Mouse (Mus musculus): ENCODE results near the gene Dclk2.

Gene Dclk2

DNA sequence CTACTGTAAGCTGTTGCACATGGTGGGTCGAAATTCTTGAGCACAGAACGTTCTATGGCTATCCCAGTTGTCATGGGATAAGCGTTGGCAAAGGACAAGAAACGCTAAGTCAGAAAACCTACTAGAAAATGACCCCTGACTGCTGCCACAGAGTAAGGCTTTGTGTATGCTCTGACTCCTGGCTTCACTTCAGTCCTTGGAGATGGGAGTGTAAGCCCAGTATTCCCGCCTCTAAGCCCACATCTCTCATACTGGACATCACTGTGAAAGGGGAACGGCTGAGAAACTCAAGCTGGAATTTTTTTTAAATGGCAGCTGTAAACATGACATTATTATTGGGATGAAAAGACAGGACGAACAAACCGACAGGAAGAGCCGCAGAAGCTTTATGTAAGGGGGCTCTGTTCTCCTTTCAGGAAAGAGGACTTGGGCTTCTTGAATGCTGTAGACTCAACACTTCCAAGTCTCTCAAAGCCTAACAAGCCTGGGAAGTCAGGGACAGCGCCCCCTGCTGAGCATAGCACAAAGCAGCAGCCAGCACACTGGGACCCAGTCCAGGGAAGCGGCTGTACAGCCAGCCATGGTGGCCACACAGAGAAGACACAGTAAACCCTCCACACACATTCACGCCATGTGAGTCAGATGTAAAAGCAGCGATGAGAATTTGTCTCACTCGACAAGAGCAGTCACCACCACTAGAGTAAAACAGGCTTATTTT lies 112.7 kb downstream of the Dclk2 start:
- in situ Hi-C loops (cut with MboI; ENCODE audit: unreplicated experiment in 2 of 2): loop anchor here in 1 of 2 experiments (25.0 kb wide), 1 partner anchor 1096 kb away; no protein-coding TSS in a partner anchor

DNA sequence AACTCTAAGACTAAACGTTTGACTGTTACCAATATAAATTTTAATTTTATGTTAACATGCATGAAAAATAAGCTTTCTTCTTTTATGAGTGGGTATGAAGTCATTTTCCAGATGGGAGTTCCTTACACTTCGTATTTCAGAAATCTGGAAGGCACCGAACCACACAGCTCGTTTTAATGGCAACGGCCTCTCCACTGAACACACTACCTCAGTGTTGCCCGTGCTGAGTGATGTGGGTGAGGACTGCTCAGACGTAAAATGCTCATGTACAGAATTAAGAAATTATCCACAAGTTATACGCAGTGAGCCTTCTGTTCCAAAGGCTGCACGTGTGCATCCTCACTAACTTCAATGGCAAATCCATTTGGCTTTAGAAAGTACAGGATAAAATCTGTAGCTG lies 113.8 kb downstream of the Dclk2 start:
- in situ Hi-C loops (cut with MboI; ENCODE audit: unreplicated experiment in 2 of 2): loop anchor here in 1 of 2 experiments (25.0 kb wide), 1 partner anchor 1095 kb away; no protein-coding TSS in a partner anchor

DNA sequence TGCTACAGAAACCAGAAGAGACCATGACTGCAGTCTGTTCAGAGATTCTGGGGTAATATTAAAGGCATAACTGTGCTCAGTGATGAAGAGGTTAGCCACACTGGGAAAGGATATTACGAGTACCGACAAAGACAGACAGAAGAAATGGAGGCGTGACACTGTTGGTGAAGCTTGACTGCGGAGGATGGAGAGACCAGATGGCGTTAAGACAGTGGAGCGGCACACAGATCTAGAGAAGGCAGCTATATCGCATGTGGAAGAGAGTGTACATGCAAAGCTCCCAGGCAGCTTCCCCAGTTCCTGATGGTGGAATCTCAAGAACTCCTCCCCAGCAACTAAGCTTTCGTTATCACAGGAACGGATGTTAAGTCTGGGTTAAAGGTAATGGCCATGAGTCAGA lies 116.4 kb downstream of the Dclk2 start:
- in situ Hi-C loops (cut with MboI; ENCODE audit: unreplicated experiment in 2 of 2): loop anchor here in 1 of 2 experiments (25.0 kb wide), 1 partner anchor 1092 kb away; no protein-coding TSS in a partner anchor

DNA sequence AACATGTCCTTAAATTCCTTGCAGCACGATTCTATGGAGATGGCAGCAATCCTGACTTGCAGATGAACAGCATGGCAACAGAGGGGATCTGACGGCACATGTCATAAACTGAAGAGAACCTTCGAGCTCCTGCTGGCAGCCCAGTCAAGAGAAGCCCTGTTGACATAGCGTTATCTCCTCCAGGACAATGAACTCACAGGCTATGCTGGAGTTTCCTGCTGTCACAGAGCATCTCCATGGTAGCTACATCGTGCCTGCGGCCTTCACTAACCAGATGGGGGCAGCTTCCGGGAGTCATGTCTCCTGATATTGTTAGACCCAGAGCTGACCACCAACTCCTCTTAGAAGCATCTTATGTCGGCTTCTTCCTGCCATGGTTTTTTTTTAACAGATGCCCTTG lies 117.8 kb downstream of the Dclk2 start:
- in situ Hi-C loops (cut with MboI; ENCODE audit: unreplicated experiment in 2 of 2): loop anchor here in 1 of 2 experiments (25.0 kb wide), 1 partner anchor 1091 kb away; no protein-coding TSS in a partner anchor

DNA sequence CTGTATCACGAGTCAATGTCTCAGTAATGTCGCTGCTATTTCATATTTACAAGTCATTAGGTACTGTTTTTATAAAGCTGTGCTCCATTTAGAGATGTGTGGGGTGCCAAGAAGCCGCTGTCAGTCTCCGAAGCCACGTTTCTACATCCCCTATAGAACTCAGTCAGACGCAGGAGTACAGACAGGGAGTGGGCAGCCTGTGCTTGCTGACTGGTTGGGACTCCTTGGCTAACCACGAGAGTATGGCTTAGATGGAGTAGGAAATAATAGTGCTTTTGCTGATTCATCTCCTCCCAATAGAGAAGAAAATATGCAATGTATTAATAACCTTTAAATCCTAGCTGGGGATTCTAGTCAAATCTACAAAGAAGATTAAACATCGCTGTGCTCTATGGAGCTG lies 119.8 kb downstream of the Dclk2 start:
- in situ Hi-C loops (cut with MboI; ENCODE audit: unreplicated experiment in 2 of 2): loop anchor here in 1 of 2 experiments (25.0 kb wide), 1 partner anchor 1089 kb away; no protein-coding TSS in a partner anchor

DNA sequence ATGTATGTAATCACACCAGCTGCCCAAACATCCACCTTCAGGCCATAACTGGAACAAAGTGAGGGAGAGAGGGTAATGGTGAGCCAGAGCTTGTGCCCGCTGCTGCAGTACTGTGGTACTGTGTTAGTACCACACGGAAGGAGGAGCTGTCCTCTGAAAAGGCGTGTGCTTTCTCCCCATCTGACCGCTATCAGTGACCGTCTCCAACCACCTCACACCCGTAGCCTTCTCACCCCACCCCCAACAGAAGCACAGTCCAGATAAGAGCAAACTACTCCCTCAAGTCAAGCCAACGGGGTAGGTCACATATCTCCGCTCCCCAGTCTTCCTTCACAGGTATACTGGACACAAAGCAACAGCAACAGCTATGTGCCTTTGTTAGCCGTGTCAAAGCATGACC lies 121.6 kb downstream of the Dclk2 start:
- in situ Hi-C loops (cut with MboI; ENCODE audit: unreplicated experiment in 2 of 2): no loop called here

DNA sequence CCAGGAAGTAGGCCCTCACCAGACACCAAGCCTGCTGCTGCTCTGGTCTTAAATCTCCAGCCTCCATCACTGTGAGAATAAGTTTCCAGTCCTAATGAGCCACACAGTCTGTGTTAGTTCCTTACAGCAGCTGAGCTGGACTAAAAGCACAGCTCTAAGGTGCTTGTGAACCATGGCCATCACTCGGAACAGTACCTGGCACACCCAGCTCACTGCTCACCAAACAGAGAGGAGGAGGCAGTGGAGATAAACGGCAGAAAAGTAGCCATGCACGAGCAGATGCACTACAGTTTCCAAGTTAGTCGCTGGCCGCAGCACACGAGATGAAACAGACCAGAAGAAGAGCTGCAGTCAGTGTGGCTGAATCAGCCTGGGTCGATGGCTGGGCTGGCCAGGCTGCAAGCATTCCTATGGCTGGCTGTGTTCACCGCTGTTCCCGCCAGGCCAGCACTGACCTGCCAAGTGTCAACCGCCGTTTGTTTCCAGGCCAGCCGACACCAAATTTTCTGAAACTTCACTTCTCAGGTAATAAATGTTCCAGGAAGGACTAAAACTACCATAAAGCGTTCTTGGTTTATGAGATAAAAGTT lies 122.7 kb downstream of the Dclk2 start:
- in situ Hi-C loops (cut with MboI; ENCODE audit: unreplicated experiment in 2 of 2): no loop called here

DNA sequence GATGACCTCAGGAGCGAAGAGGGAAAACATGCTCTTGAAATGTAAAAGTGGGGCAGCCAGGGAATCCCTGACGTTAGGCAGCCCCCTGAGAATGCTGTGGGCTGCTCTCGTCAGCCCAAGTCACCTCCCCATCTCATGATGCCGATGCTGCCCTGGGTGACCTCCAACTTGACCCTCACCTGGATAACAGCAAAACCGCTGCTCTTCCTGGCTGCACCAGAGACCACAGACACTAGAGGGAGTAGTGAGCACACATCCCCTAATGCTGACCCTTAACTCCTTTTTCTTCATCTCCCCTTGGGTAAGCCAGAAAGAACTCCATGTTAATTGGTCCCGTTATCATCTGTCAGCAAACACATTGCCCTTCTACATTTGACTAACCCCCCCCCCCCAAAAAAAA lies 123.9 kb downstream of the Dclk2 start:
- in situ Hi-C loops (cut with MboI; ENCODE audit: unreplicated experiment in 2 of 2): no loop called here

DNA sequence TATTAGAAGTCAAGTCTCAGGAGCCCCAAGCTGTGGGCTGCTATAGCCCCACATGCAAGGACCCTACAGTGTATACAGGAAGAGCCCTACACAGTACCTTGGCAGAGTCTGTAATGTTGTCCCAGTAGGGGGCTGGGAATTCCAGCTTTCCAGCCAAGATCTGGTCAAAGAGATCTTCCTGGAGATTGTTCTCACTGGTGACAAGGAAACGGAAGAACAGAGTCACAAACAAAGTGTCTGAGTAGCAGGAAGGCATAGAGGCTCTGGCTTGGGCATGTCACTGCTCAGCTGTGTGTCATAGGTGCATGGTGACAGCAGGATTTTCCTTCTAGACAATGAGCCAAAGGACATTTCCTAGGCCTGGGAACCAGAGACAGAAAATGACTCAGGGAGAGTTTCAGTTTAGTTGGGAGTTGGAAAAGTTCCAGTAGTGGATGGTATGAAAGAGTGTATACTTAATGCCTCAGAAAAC lies 126.9 kb downstream of the Dclk2 start:
- in situ Hi-C loops (cut with MboI; ENCODE audit: unreplicated experiment in 2 of 2): loop anchor here in 1 of 2 experiments (5.0 kb wide), 1 partner anchor 184 kb away; no protein-coding TSS in a partner anchor

DNA sequence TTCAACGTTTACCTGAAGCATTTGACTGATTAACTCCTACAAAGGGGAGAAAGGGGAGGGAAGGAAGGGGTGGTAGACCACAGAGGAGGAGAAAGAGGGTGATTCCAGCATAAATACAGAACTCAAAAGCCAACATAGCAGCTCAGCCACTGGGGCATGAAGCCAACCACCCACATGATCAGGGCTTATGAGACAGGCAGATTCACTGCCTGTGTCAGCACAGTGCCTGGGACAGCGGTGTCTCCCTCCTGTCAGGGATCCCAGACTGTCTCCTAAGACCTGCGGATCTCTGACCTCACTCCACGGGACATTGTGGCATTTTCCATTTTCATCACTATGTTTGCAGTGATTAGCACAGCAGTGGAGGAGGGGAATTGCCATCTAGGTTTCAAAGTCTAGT lies 127.4 kb downstream of the Dclk2 start:
- in situ Hi-C loops (cut with MboI; ENCODE audit: unreplicated experiment in 2 of 2): loop anchor here in 1 of 2 experiments (5.0 kb wide), 1 partner anchor 184 kb away; no protein-coding TSS in a partner anchor

DNA sequence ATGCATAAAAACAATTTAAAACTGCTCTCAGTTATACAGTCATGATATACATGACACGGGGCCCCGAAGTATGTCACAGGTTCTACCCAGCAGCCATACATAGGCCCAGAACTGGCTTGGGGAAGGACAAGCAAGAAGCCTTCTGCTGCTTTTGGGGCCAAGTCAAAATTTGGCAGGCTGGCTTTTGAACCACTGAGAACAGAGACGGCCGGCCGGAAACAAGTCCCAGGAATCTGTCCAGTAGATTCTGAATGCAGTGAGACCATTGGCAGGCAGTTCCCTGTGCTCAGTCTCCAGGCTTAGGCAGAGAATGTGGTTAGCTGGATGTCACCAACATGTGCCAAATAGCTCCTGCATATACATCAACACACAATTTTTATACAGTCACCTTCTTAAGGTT lies 130.9 kb downstream of the Dclk2 start:
- in situ Hi-C loops (cut with MboI; ENCODE audit: unreplicated experiment in 2 of 2): loop anchor here (5.0 kb wide), 1 partner anchor 188 kb away; no protein-coding TSS in a partner anchor

DNA sequence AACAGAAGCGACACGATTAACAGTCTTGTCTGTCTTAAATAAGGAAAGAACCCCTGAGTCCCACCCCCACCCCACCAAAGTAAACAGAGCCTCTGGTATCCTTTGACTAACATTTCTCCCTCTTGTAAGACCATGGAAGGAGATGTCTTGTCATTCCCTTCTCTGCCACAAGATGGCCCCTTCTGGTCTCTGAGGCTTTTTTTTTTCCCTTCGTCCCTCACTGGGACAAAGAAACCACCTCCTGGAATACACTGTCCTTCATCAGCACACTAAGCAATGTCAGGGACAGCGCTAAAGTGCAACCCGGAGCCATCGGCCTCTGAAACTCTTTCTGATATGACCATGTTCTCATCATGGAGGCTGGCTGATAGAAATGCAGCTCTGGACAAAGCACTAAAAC lies 131.9 kb downstream of the Dclk2 start:
- in situ Hi-C loops (cut with MboI; ENCODE audit: unreplicated experiment in 2 of 2): loop anchor here in 1 of 2 experiments (5.0 kb wide), 1 partner anchor 189 kb away; no protein-coding TSS in a partner anchor

DNA sequence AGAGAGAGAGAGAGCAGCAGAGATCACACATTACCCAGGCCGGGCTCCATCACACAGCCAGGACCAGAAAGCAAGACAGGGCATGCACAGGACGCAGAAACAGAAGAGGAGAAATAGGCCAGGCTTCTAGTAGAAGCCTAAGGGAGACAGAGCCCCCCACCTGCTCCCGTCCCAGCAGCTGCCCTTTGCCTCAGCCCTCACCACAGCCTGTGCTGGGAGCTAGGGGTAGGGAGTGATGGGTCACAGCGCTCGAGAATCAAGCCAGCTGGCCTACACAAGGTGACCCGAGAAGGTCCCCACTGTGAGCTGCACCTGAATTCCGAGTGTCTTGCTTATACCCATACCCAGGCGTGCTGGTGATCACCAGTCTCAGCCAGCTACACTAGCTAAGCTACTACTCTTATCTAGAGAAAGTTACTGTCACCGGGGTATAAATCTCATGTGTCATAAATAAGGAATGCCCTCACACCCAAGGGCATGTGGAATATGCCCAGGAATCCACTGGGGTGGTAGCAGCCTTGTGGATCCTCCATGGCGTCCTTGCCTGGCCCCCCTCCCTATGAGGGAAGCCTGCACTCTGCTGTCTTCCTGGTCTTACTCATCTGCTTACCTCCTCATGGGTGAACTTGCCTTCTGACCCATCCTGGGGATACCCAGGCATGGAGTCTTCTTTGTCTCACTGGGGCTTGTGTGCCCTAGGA lies 133.1 kb downstream of the Dclk2 start:
- in situ Hi-C loops (cut with MboI; ENCODE audit: unreplicated experiment in 2 of 2): loop anchor here in 1 of 2 experiments (5.0 kb wide), 1 partner anchor 190 kb away; no protein-coding TSS in a partner anchor

DNA sequence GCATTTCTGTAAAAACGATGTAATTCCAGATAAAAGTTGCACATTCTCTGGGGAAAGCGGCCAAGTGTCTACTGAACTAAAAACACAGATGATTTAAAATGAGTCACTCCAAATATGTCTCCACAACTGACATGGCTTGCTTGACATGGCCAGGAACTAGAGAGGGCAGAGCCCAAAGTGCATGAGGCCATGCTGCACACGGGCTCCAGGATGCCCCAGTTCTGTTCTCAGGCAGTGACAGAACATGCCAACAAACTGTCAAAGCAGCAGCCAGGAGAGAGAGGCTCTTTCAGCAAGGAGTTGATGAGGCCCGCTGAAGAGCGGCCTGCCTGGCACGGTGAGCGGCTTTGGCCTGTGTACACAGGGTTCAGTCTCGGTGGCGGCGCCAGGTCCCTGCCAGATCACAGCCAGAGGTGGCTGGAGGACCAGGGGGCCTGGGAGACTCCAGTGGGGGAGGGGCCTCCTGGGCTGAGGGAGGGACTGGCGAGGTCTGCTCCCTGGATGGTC lies 133.8 kb downstream of the Dclk2 start:
- in situ Hi-C loops (cut with MboI; ENCODE audit: unreplicated experiment in 2 of 2): loop anchor here in 1 of 2 experiments (5.0 kb wide), 1 partner anchor 190 kb away; no protein-coding TSS in a partner anchor

DNA sequence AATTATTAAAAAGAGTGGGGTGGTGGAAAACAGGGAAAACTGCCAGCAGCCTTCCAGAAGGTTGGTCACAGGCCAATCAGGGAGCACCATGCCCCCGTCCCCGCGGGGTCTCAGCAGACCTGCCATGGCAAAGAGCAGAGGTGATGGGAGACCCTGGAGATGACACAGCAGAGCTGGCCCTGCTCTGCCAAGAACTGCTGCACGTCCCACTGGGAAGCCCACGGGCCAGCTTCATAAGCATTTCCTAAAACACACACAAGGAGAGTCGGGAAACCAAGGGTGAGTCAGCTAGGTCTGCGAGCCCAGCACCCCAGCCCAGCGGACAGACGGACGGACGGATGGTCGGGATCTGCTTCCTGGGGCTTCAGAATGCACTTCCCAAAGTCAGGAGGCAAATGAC lies 134.4 kb downstream of the Dclk2 start:
- in situ Hi-C loops (cut with MboI; ENCODE audit: unreplicated experiment in 2 of 2): loop anchor here in 1 of 2 experiments (5.0 kb wide), 1 partner anchor 191 kb away; no protein-coding TSS in a partner anchor

DNA sequence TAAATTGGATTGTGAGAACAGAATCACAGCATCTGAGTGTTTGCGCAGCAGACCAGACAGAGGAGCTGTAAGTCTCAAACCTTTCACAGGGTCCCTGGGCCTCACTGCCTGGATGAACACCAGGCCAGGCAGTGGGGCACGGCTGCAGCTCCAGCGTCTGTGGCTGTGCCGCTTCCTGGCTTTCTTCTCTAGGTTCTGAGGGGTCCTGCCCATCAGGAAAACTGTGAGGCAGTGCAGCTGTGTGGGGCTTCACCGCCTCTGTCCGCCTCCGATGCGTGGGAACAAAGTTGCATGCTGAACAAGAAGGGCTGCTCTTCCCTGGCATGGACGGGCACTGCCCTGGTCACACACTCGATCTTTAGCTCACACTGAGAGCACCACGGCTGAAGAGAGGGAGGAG lies 135.7 kb downstream of the Dclk2 start:
- in situ Hi-C loops (cut with MboI; ENCODE audit: unreplicated experiment in 2 of 2): loop anchor here in 1 of 2 experiments (5.0 kb wide), 1 partner anchor 192 kb away; no protein-coding TSS in a partner anchor

DNA sequence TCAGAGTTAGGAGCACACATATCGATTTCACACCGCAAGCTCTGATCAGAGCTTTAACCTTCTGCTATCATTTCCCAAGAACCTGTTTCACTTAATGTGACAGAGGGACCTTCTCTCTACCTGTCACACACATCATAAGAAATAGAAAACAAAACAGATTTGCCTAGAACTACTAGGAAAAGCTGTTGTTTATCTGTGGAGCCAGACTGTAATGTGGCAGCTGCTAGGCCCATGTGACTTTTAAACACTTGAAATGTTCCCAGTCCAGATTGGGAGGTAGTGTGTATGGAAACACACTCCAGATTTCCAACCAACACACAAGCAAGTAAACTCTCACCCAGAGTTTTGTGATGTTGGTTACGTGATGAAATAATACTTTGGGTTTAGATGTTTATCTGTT lies 136.6 kb downstream of the Dclk2 start:
- in situ Hi-C loops (cut with MboI; ENCODE audit: unreplicated experiment in 2 of 2): no loop called here

DNA sequence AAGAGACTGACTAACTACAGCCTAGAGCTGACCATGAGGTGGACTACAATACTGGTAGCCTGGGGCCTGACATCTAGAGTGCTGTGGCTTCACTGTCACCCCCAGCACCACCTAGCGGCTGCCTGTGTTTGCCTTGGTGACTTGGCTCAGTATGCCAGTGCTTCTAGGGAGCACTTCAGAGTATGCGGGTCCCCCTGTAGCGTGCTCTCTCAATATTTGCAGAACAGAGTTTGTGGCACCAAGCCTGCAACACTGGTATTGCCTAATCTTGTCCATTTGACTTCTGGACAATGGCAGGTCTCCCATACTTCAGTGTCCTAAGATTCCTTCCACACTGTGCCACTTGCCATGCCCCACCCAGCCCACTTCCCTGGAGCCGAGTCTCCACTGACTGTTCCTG lies 140.9 kb downstream of the Dclk2 start:
- in situ Hi-C loops (cut with MboI; ENCODE audit: unreplicated experiment in 2 of 2): loop anchor here in 1 of 2 experiments (10.0 kb wide), 1 partner anchor 635 kb away; the partner anchor contains the start of gene Rps3a1

DNA sequence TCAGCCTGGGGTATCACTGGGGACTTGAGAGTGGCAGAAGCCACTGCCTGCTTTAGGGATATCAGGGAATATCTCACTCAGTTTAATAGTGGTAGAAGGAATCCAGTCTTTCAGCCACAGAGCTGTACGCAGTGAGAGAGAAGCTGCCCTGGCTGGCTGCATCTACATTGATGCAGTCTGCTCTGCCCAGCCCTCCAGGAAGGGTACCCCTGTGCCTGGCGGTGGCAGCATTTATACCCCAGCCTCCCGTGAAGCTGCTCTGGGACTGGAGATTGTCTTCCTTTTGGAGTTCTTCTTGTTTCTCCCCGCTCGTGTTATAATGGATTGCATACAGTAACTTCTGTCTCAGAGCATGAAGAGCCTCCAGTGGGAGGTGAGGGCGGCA lies 145.2 kb downstream of the Dclk2 start:
- in situ Hi-C loops (cut with MboI; ENCODE audit: unreplicated experiment in 2 of 2): loop anchor here in 1 of 2 experiments (10.0 kb wide), 1 partner anchor 631 kb away; the partner anchor contains the start of gene Rps3a1

Measured in v-Abl transformed pro-B cells (cell line).